Mouse (Mus musculus) testis, adult 2 months (tissue): Measurements from ENCODE around the gene Msmo1.

Experiments
- CTCF ChIP-seq: fragments of 200-500 bp; IDR thresholded peaks from 2 replicates; pipeline ENCODE4 v1.5.1; 2012; ENCODE audit warnings: low read depth, mild to moderate bottlenecking, inconsistent platforms, low read length, moderate library complexity; ENCODE audit not compliant: control insufficient read depth, insufficient read depth, insufficient replicate concordance
- POLR2A ChIP-seq: fragments of 200-500 bp; IDR thresholded peaks from 2 replicates; pipeline ENCODE4 v1.6.1; 2012; ENCODE audit warnings: low read depth, mild to moderate bottlenecking, inconsistent platforms, low read length, moderate library complexity; ENCODE audit not compliant: control insufficient read depth

DNA sequence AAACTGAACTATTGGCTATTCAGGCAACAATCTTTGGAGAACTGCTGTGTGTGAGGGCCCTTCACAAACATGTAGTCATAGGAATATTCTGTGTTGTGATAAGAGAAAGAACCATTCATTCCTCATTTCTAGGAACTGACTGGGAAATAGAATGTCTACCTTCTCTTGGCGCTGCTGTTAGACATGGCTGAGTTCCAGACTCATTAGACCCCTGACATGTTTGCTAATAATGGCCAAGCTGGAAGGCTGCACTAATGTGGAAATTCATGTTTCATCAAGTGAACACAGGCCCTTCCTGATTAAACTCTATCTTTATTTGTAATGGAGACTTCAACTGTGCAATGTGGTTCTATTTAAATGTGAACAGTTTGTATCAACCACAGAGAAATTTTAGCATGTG lies 5.3 kb upstream of the Msmo1 start:
- TF ChIP-seq POLR2A: no peak
- no peak for TF ChIP-seq CTCF
